Mouse (Mus musculus) hindlimb bud, embryonic 11.5 days (tissue): Measurements from ENCODE around the gene Nrsn2.
"Not testable (repeated sequence)": the region's sequence is repeated elsewhere in the genome, so short reads cannot be mapped to it uniquely, and the experiment has no call there.

Source experiments
- DNase-seq: peaks from one replicate; pipeline ENCODE4 v3.0.0-alpha.2; 2012; ENCODE audit warnings: low read depth, low spot score; ENCODE audit errors: extremely low spot score

The Nrsn2 gene

DNA sequence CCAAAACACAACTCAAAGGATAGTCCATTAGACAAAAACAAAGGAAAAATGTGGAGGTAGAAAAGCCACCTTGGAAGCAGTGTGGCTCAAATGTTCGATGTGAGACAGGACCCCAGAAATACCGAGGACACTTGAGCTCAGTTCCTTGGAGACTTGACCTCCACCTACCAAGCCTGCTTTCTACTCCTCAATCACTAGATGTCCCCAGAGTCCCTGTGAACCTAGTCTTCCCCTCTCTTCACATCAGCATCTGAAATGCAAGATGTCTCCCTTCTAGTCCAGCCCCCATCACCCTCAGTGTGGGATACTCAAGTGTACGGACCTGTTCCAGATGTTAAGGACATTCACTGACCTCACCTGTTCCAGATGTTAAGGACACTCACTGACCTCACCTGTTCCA lies 16.3 kb upstream of the Nrsn2 start:
- DNase-seq: no peak

DNA sequence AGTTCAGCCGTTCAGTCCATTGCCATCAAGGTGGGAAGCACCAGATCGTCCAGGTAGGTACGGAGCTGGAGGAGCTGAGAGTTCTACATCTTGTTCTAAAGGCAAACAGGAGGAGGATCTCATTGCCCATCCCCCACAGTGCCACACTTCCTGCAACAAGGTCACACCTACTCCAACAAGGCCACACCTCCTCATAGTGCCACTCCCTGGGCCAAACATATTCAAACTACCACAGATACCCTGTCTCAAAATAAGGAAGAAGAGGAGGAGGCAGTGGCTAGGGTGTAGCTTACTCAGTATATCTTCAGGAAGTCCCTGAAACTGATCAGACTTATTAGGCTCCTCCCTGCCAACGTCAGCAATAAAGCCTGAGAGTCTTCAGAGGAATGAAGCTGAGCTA lies 7.8 kb upstream of the Nrsn2 start:
- no peak for DNase-seq

DNA sequence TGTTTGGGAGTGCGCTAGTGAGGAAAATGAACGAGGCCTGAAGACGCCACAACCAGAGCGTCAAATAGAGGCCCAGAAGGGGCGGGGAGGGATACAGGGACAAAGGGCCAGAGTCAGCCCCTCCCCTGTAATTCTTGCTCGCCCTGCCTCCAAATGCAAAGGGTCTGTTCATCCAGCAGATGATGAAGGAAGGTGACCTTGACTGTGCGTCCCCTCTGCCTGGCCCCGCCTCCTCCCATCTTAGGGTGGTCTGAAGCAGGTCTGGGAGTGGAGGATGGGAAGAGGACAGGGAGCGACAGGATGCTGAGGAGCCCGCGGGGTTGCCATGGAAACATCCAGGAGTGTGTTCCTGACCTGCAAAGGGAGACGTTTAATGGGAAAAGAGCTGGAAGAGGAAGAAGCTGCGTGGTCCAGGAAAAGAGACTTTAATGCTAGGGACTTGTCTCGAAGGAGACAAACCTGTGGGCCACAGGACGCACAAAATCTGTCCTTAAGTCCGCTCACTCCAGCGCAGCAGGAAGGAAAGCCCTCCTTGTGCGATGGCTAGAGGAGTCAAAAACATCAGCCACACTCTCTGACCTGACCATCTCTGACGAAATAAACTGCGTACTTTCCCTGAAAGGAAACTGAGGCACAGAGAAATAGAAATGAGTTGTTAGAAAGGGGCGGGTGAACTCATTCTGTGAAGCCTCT lies 640 bp downstream of the Nrsn2 start:
- no peak for DNase-seq

DNA sequence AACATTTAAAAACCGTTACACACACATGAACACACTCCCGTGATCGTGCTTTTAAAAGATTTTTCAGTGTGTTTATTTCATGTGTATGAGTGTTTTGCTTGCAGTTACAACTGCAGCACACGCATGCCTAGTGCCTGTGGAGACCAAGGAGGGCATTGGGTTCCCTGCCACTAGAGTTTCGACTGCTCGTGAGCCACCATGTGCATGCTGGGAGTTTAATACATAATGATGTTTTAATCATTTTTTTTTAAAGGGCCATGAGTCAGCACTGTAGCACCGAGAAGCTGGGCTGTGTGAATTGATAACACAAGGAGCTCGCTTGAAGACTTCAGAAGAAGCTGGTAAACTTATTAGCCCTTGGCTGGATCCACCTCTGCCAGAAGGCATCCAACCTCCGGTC lies 2.9 kb downstream of the Nrsn2 start:
- DNase-seq: no peak

DNA sequence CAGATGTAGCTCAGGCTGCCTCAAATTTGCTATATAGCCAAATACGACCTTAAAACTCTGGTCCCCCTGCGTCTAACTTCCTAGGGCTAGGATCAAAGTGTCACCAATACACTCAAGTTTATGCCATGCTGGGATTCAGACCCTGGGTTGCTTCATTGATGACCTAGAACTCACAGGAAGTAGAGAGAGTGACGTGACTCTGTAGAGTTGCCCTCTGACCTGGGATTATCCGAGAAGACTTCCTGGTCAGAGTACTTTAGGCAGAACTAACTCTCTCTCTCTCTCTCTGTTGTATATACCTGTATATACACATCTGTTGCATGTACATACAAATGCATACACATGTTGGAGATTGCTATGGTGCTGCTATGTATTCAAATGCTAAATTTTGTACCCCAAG lies 3.8 kb downstream of the Nrsn2 start:
- no peak for DNase-seq

DNA sequence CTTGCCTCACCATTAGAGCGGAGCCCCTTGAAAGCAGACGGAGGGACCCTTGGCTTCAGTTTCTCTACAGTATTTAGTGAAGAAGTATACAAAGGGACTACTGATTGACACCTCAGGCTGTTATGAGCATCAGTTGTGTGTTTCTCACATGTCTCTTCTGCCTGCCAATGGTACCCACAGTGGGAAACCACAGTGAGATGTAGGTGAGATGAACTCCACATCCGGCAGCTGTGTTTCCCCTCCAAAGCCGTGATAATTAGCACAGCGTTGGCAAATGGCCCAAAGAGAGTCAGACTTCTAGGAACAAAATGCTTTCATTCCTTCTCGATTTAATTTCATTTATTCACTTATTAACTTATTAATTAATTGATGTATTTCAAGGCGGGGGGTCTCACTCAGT lies 4.3 kb downstream of the Nrsn2 start:
- no peak for DNase-seq

DNA sequence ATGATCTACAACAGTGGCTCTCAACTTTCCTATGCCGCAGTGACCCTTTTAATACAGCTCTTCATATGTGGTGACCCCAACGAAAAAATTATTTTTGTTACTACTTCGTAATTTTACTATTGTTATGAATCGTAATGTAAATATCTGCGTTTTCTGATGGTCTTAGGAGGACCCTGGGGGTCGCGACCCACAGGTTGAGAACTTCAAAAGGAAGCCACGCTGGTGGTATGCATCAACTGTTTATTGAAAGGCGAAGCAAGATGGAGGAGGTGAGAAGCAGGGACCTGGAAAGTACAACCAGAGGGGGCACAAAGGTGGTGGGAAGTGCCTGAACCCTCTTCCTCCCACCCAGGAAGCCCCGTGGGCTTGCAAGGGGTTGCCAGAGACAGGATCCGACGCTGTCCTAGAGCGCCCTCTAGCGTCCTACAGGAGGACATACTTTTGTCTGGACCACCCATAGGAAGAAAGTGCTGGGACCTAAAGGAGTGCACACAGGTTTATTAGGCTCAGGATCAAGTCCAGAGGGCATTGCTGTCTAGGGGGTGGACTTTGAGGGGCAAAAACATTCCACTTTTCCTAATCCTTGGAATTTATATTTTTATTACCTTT lies 7.8 kb downstream of the Nrsn2 start:
- DNase-seq: peak; percentile 42

DNA sequence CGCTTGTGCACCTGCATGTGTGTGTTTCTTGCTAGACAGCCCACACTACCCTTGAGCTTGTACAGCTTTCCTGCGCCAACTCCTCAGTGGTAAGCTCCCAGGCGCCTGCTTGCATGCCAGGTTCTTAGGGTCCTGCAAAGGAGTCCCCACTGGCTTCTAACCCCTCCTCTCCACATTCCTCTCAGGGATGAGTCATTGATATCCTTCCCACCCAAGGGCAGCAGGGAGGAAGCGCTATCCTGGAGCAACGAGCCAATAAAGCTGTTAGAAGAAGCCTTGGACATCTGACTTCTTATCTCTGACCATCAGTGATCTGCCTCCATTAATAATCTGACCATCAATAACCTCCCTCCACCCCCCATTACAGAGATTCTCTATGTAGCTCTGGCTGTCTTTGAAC lies 8.5 kb downstream of the Nrsn2 start:
- no peak for DNase-seq

DNA sequence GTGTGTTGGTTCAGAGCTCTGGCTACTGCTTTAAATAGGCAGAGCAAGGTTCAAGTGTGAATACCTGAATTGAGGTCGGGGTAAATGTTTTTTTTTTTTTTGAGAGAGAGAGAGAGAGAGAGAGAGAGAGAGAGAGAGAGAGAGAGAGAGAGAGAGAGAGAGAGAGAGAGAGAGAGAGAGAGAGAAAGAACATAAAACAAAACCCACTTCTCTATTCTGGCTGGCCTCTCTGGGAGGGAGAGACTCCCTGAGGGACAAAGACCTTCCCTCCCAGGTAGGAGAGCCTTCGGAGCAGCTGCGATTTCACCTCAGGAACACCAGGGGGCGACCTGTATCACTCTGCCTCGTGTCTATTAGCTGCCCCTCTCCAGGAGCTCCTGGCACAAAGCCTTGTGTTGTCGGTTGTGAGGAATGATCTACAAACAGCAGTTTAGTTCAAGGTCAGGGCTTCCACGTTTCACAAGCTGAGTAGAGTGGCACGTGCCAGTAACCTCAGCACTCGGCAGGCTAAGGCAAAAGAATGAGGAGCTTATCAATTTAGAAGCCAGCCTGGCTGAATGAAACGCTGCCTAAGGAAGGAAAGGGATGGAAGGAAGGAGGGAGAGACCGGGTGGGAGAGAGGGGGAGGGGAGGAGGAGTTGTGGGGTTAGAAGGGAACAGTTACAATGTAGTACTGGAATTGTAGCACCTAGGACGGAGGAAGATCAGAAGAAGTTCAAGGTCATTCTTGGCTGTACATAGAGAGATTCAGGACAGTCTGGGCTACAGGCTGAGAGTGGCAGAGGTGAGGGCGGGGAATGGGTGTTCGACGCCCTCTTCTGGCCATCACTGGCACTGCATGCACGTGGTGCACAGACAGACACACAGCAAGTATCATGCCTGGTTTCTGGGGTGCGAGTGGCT lies 12.9 kb downstream of the Nrsn2 start:
- peak; percentile 61 for DNase-seq

DNA sequence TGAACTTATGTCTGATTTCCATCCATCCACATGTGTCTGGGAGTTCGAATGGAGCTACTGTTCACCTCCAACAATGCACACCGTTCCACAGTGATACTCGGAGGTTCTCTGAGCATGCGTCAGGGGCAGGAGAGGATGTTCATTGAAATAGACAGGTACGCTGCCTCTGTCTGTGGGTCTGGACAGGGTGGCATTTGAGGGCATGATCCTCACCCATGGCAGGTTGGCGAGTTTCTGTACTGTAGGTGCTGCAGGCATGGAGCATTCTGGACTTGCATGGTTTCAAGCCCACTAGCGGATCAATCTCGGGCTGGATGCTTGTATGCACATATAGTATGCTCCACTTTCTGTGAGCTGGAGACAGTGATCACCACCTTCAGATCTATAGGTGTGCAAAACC lies 15.2 kb downstream of the Nrsn2 start:
- no peak for DNase-seq

DNA sequence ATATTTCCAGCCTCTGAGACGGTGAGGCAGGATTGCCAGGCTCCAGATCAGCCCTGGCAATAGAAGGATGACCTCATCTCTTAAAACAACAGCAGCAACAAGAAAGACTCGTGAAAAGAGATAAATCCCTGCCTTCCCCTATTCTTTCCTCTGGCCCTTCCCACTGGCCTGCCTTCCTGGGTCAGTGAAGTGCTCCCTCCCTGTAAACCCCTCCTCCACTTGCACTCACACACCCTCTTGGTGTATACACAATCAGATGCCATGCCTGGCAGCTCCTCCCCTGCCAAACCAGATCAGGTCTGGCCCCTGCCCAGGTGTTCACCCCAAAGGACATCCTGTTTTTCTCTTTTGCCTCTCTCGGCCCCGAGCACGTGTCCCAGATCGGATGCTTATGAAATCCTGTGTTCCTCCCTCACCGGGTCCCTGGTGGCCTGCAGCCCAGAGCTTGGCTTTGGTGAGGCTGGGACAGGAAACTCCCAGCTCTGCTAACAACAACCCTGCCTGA lies 16.1 kb downstream of the Nrsn2 start:
- DNase-seq: no peak

DNA sequence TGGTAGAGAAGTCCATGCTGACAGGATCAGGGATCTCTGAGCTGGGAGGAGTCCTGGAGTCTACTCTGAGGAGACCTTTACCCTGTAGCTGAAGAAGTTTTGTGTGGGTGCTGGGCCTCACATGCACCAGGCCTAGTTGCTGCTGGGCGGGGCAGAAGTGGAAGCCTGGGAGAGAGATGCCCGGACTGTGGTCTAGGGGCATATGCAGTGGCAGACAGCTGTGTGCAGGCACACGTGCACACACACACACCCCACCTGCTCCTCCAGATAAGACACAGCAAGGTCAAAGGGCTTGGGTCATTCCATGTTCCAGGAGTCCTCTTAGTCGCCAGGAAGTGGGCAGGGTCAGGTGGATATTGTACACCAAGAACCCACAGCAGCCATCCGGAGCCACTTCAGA lies 16.8 kb downstream of the Nrsn2 start:
- no peak for DNase-seq

DNA sequence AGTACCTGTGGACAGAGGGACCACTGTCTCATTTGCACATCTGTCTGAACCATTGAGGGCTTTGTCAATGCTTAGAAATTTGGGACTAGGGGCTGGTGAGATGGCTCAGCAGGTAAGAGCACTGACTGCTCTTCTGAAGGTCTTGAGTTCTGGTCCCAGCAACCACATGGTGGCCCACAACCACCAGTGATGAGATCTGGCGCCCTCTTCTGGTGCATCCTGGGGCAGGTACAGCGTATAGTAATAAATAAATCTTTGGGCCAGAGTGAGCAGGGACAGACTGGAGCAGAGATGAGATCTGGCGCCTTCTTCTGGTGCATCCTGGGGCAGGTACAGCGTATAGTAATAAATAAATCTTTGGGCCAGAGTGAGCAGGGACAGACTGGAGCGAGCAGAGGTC lies 17.5 kb downstream of the Nrsn2 start:
- DNase-seq: not testable (repeated sequence)

DNA sequence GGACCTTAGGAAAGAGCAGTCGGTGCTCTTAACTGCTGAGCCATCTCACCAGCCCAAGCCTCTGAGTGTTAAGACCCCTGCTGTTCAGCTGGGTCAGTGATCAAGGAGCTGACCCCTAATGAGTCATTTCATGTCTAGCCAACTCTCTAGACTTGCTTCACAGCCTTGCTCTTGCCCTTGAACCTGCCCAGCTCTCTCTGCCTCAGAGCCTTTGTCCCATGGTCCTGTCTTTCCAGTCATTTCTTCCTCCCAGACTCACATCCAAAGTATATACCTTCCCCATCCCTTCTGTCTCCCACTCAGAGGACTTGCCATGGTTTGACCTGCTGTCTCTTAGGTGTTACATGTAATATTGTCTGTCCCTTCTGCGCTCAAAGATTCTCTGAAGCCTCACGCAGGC lies 19.2 kb downstream of the Nrsn2 start:
- DNase-seq: no peak

DNA sequence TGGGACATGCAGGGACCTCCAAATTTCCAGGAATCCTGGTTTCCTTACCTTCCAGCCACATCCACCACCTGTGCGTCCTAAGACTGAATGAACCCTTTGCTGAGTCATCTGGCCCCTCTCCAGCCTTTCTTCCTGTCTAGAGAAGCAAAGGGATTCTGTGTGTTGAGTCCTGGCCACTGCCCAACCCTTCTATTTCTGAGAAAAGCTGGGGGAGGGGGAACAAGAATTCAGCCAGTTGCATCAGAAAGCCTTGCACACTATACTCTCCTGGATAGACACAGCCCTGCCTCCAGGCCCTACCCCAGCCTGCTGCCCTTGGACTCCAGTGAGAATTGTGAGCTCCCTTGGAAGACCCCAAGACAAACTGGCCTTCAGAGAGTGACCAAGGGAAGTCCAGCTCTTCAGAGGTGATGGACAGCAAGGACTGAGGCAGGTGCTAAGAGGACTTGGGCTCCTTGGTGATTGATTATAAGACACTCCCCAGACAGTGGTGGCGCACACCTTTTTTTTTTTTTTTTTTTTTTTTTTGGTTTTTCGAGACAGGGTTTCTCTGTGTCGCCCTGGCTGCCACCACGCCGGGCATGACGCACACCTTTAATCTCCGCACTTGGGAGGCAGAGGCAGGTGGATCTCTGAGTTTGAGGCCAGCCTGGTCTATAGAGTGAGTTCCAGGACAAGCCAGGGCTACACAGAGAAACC lies 26.4 kb downstream of the Nrsn2 start:
- DNase-seq: no peak

DNA sequence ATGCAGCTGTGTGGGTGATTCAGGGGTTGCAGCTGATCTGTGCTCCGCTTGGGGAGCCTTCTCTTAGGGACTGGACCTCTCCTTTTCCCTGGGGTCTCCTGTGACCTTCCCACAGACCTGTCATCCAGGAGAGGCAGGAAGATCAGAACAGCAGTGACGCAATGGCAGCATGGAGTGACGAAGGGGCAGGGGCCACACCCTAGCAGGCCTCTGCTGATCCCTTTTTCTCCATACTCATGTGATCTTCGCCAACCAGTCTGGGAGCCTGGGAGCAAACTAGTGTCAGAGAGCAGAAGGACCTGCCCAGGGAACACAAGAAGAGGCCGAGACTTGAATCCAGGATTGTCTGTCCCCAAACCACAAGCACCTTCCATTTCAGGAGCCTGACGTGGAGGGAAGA lies 27.2 kb downstream of the Nrsn2 start:
- DNase-seq: no peak

DNA sequence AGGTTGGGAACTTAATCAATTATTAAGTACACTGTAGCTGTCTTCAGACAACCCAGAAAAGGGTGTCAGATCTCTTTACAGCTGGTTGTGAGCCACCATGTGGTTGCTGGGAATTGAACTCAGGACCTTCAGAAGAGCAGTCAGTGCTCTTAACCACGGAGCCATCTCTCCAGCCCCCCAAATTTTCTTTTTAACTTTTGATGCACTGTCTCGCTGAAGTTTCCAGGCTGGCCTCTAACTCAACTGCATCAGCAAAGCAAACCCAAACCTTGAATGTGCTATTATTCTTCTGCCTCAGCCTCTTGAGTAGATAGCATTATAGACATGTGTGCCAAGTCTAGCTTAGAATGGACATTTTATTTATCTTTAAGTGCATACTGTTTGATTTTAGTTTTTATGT lies 28.7 kb downstream of the Nrsn2 start:
- DNase-seq: no peak

DNA sequence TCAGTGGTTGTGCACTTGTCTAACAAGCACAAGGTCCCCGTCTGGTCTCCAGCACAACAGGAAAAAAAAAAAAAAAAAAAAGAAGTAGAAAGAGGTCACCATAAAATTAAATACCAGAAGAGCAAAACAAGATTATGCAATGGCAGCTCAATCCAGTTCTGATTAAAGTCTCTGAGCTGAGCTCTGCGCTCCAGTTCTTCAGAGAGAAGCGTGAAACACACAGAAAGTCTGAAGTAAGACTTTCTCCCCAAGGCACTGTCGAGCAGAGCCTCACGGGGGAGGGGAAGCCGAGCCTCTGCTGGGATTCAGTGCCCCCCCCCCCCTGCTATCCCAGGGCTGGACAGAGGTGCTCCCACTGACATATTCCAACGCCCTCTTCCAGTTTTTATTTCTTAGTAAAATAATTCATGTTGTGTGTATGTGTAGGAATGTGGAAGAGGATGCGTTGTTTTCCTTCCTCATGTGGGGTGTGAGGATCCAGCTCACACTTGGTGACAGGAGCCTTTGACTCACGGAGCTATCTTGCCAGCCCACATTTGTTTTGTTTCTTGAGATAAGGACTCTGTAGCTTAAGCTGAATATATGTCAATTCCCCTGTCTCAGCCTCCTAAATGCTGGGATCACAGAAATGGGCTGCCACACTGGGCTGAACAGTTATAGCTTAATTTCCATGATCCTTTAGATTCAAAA lies 29.5 kb downstream of the Nrsn2 start:
- no peak for DNase-seq

DNA sequence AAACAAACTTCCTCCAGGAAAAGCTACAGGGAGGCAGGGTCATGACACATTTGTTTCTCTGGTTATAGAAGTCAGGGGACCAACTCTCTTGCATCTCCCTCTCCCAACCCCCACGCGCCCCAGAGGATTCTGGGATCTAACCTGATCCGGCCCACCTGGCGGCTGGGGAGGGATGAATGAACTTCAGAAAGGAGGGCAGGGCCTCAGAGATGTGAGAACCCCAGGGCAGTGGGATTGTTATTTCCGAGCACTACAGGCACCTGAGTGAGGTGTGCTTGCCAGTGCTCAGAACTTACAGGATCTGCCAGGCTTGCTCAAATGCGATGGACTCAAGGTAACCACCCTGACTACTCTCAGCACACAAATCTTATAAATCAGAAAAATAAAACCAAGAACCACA lies 31.0 kb downstream of the Nrsn2 start:
- DNase-seq: no peak

DNA sequence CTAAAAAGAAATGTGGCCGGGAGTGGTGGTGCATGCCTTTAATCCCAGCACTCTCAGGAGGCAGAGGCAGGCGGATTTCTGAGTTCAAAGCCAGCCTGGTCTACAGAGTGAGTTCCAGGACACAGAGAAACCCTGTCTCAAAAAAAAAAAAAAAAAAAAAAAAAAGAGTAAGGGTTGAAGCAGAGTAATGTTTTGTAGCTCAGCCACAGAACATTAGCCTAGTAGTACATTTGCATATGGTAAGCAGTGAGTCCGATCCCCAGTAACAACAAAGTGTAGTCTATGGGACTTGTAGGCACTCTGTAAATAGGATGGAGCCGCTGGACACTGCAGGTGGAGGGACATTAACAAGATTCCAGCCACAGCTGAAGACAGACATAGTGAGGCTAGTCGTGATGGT lies 31.5 kb downstream of the Nrsn2 start:
- no peak for DNase-seq

DNA sequence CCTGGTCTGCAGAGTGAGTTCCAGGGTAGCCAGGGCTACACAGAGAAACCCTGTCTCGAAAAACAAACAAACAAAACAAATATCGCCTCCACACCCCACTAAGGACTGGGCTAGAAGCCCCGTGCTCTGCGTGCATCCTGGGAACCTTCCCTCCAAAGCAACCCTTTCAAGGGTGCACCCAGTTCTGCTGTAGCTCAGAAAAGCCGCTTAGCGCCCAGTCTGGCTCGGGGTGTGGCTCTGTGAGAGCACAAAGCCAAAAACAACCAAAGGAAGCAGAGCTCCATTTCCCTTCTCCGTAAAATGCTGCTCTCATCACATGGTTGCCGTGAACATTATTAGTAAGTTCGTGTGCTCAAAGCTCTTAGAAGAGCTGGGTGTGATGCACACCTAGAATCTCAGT lies 32.1 kb downstream of the Nrsn2 start:
- DNase-seq: no peak
